Mouse (Mus musculus): ENCODE measurements around the gene Ifitm1. TPM values are rescaled to one million over a fixed set of nuclear protein-coding genes. Genes with fewer than 3 reads are reported as not detected.

The Ifitm1 gene
- polyA plus RNA-seq, 1 experiment from 2014 or later, result 3.0 TPM

- peaks cover 15% of the 10 kb centered on the region for H3K36me3 ChIP-seq
- peaks cover 19% of the 10 kb centered on the region for H3K4me1 ChIP-seq (replicated peaks)
- H3K27me3 ChIP-seq (replicated peaks), result peaks cover 8% of the 10 kb centered on the region
- H3K9ac ChIP-seq, result peak within 1 kb of the TSS; percentile 84
- ATAC-seq (ENCODE audit: insufficient number of reproducible peaks, low FRiP score), result peak; percentile 91
- H3K4me2 ChIP-seq, result peak within 1 kb of the TSS; percentile 75
- peak within 1 kb of the TSS; percentile 76 for H3K27ac ChIP-seq (ENCODE audit: poor library complexity, severe bottlenecking)
- H3K9me3 ChIP-seq (replicated peaks), result no peaks in the 10 kb centered on the region
- H3K4me3 ChIP-seq, result peak within 1 kb of the TSS; percentile 58
- 2% methylated on average over 33 of the region's 33 CpGs for WGBS
Measured at GRCm38 (mm10) chr7:140941222-140942051, 25.6 kb upstream of the Ifitm1 start, which contains the start of gene Pgghg. Pgghg (plus strand) TSS chr7:140941391.

- peak overlapping the region; percentile 58 for H3K4me3 ChIP-seq
- H3K4me2 ChIP-seq, result peak overlapping the region; percentile 75
- 63% methylated on average over 9 of the region's 9 CpGs for WGBS
- H3K9me3 ChIP-seq (replicated peaks), result no peaks in the 10 kb centered on the region
- peak overlapping the region; percentile 76 for H3K27ac ChIP-seq (ENCODE audit: poor library complexity, severe bottlenecking)
- peak overlapping the region; percentile 84 for H3K9ac ChIP-seq
- ATAC-seq (ENCODE audit: insufficient number of reproducible peaks, low FRiP score), result no peak
- 0 out of 2 replicates have a peak, but pooled peaks cover 3% of the 10 kb centered on the region for H3K27me3 ChIP-seq (replicated peaks)
- peaks cover 28% of the 10 kb centered on the region for H3K4me1 ChIP-seq (replicated peaks)
- peaks cover 16% of the 10 kb centered on the region for H3K36me3 ChIP-seq
Measured at GRCm38 (mm10) chr7:140942341-140942740, 24.7 kb upstream of the Ifitm1 start.

- WGBS, result 88% methylated on average over 10 of the region's 10 CpGs
Measured at GRCm38 (mm10) chr7:140942811-140943210, 24.2 kb upstream of the Ifitm1 start.

GRCm38 (mm10) chr7:140943356-140943755 lies 23.7 kb upstream of the Ifitm1 start:
- H3K27me3 ChIP-seq (replicated peaks), result no peaks in the 10 kb centered on the region
- H3K36me3 ChIP-seq, result peaks cover 24% of the 10 kb centered on the region
- H3K9me3 ChIP-seq (replicated peaks), result no peaks in the 10 kb centered on the region
- peaks cover 38% of the 10 kb centered on the region for H3K4me1 ChIP-seq (replicated peaks)
- H3K27ac ChIP-seq (ENCODE audit: poor library complexity, severe bottlenecking), result no peak overlapping the region
- no peak overlapping the region for H3K4me2 ChIP-seq
- ATAC-seq (ENCODE audit: insufficient number of reproducible peaks, low FRiP score), result no peak
- H3K4me3 ChIP-seq, result no peak overlapping the region
- no peak overlapping the region for H3K9ac ChIP-seq
- WGBS, result 76% methylated on average over 4 of the region's 4 CpGs

More at GRCm38 (mm10) chr7:140942811-140943210, 24.2 kb upstream of the Ifitm1 start:
- Histone ChIP-seq H3K9ac (no peak overlapping the region), H3K9me3 (replicated peaks) (no peaks in the 10 kb centered on the region), H3K4me2 (no peak overlapping the region), H3K4me1 (replicated peaks) (peaks cover 33% of the 10 kb centered on the region), H3K36me3 (peaks cover 20% of the 10 kb centered on the region), H3K4me3 (no peak overlapping the region), H3K27me3 (replicated peaks) (no peaks in the 10 kb centered on the region), H3K27ac (ENCODE audit: poor library complexity, severe bottlenecking) (no peak overlapping the region)
- ATAC-seq (ENCODE audit: insufficient number of reproducible peaks, low FRiP score), result no peak

- 78% methylated on average over 7 of the region's 7 CpGs for WGBS
- H3K36me3 ChIP-seq, result peaks cover 31% of the 10 kb centered on the region
- no peaks in the 10 kb centered on the region for H3K9me3 ChIP-seq (replicated peaks)
- no peak for ATAC-seq (ENCODE audit: insufficient number of reproducible peaks, low FRiP score)
- no peak overlapping the region for H3K27ac ChIP-seq (ENCODE audit: poor library complexity, severe bottlenecking)
- H3K9ac ChIP-seq, result no peak overlapping the region
- H3K4me1 ChIP-seq (replicated peaks), result peaks cover 43% of the 10 kb centered on the region
- no peaks in the 10 kb centered on the region for H3K27me3 ChIP-seq (replicated peaks)
- H3K4me2 ChIP-seq, result no peak overlapping the region
- H3K4me3 ChIP-seq, result no peak overlapping the region
Measured at GRCm38 (mm10) chr7:140944236-140944635, 22.8 kb upstream of the Ifitm1 start.

- no peaks in the 10 kb centered on the region for H3K9me3 ChIP-seq (replicated peaks)
- peaks cover 35% of the 10 kb centered on the region for H3K36me3 ChIP-seq
- no peak overlapping the region for H3K4me3 ChIP-seq
- ATAC-seq (ENCODE audit: insufficient number of reproducible peaks, low FRiP score), result no peak
- WGBS, result 87% methylated on average over 5 of the region's 5 CpGs
- H3K27me3 ChIP-seq (replicated peaks), result no peaks in the 10 kb centered on the region
- no peak overlapping the region for H3K9ac ChIP-seq
- H3K4me2 ChIP-seq, result no peak overlapping the region
- no peak overlapping the region for H3K27ac ChIP-seq (ENCODE audit: poor library complexity, severe bottlenecking)
- peaks cover 40% of the 10 kb centered on the region for H3K4me1 ChIP-seq (replicated peaks)
Measured at GRCm38 (mm10) chr7:140945247-140945646, 21.8 kb upstream of the Ifitm1 start.

- peaks cover 35% of the 10 kb centered on the region for H3K36me3 ChIP-seq
- ATAC-seq (ENCODE audit: insufficient number of reproducible peaks, low FRiP score), result no peak
Measured at GRCm38 (mm10) chr7:140946311-140946710, 20.7 kb upstream of the Ifitm1 start.

GRCm38 (mm10) chr7:140946980-140947379 lies 20.0 kb upstream of the Ifitm1 start:
- Histone ChIP-seq H3K4me2 (no peak overlapping the region), H3K27me3 (replicated peaks) (no peaks in the 10 kb centered on the region), H3K4me3 (no peak overlapping the region), H3K4me1 (replicated peaks) (peaks cover 49% of the 10 kb centered on the region), H3K9me3 (replicated peaks) (no peaks in the 10 kb centered on the region), H3K36me3 (peaks cover 35% of the 10 kb centered on the region), H3K27ac (ENCODE audit: poor library complexity, severe bottlenecking) (peak overlapping the region; percentile 43), H3K9ac (no peak overlapping the region)
- ATAC-seq (ENCODE audit: insufficient number of reproducible peaks, low FRiP score), result peak; percentile 60
- WGBS, result 31% methylated on average over 7 of the region's 7 CpGs

More at GRCm38 (mm10) chr7:140946311-140946710, 20.7 kb upstream of the Ifitm1 start:
- H3K4me3 ChIP-seq, result no peak overlapping the region
- no peak overlapping the region for H3K9ac ChIP-seq
- no peaks in the 10 kb centered on the region for H3K9me3 ChIP-seq (replicated peaks)
- peak overlapping the region; percentile 43 for H3K27ac ChIP-seq (ENCODE audit: poor library complexity, severe bottlenecking)
- no peak overlapping the region for H3K4me2 ChIP-seq
- WGBS, result 85% methylated on average over 10 of the region's 10 CpGs
- peaks cover 47% of the 10 kb centered on the region for H3K4me1 ChIP-seq (replicated peaks)
- no peaks in the 10 kb centered on the region for H3K27me3 ChIP-seq (replicated peaks)

- no peak overlapping the region for H3K9ac ChIP-seq
Measured at GRCm38 (mm10) chr7:140948161-140948560, 18.9 kb upstream of the Ifitm1 start.

GRCm38 (mm10) chr7:140949255-140949654 lies 17.8 kb upstream of the Ifitm1 start:
- H3K27ac ChIP-seq (ENCODE audit: poor library complexity, severe bottlenecking), result no peak overlapping the region
- no peak overlapping the region for H3K4me2 ChIP-seq
- no peak overlapping the region for H3K9ac ChIP-seq
- H3K9me3 ChIP-seq (replicated peaks), result no peaks in the 10 kb centered on the region
- no peaks in the 10 kb centered on the region for H3K27me3 ChIP-seq (replicated peaks)
- ATAC-seq (ENCODE audit: insufficient number of reproducible peaks, low FRiP score), result no peak
- H3K4me1 ChIP-seq (replicated peaks), result peaks cover 56% of the 10 kb centered on the region
- peaks cover 38% of the 10 kb centered on the region for H3K36me3 ChIP-seq
- 87% methylated on average over 6 of the region's 6 CpGs for WGBS
- no peak overlapping the region for H3K4me3 ChIP-seq

More at GRCm38 (mm10) chr7:140948161-140948560, 18.9 kb upstream of the Ifitm1 start:
- Histone ChIP-seq H3K4me3 (no peak overlapping the region), H3K9me3 (replicated peaks) (no peaks in the 10 kb centered on the region), H3K27me3 (replicated peaks) (no peaks in the 10 kb centered on the region), H3K36me3 (peaks cover 38% of the 10 kb centered on the region), H3K27ac (ENCODE audit: poor library complexity, severe bottlenecking) (peak overlapping the region; percentile 49; the same call in 1 of the 2 replicates), H3K4me2 (no peak overlapping the region), H3K4me1 (replicated peaks) (peaks cover 51% of the 10 kb centered on the region)
- 32% methylated on average over 8 of the region's 8 CpGs for WGBS
- ATAC-seq (ENCODE audit: insufficient number of reproducible peaks, low FRiP score), result no peak

- Histone ChIP-seq H3K27ac (ENCODE audit: poor library complexity, severe bottlenecking) (peak within 1 kb of the TSS; percentile 30; the same call in 1 of the 2 replicates), H3K4me1 (replicated peaks) (peaks cover 63% of the 10 kb centered on the region), H3K9ac (peak within 1 kb of the TSS; percentile 25; the same call in 1 of the 2 replicates), H3K4me3 (no peak within 1 kb of the TSS), H3K9me3 (replicated peaks) (no peaks in the 10 kb centered on the region), H3K27me3 (replicated peaks) (no peaks in the 10 kb centered on the region), H3K4me2 (peak within 1 kb of the TSS; percentile 18; the same call in 1 of the 2 replicates), H3K36me3 (peaks cover 34% of the 10 kb centered on the region)
- no peak for ATAC-seq (ENCODE audit: insufficient number of reproducible peaks, low FRiP score)
- WGBS, result 83% methylated on average over 16 of the region's 16 CpGs
Measured at GRCm38 (mm10) chr7:140949824-140950530, 17.0 kb upstream of the Ifitm1 start, which contains the start of gene Ifitm5. Ifitm5 (minus strand) TSS chr7:140950291.
